Mouse (Mus musculus) left cerebral cortex, postnatal 10 days (tissue): Measurements from ENCODE around the gene Slc25a43. TPM values are rescaled to one million over a fixed set of nuclear protein-coding genes. Genes with fewer than 3 reads are reported as not detected.
A peak's percentile ranks its signal among the peaks of the same experiment; 100 is the strongest.

Experiments
- DNase-seq, 2 experiments: peaks; one replicate each; pipeline ENCODE4 v3.0.0; 2021 to 2022; ENCODE audit warnings: low spot score in 2 of 2, mixed read lengths in 1 of 2; ENCODE audit errors: extremely low spot score in 1 of 2
- intact Hi-C: fragments of 180-260 bp; cut with DNase I; formaldehyde crosslinking; loops from one replicate; pipeline ENCODE4 v1.15.1; 2025
- total RNA-seq, 2 experiments: library from RNA; stranded (reverse); gene quantifications; 2 replicates each; pipeline ENCODE4 v1.2.3; 2021

Gene Slc25a43
- total RNA-seq, 2 experiments from 2014 or later, result not detected

DNA sequence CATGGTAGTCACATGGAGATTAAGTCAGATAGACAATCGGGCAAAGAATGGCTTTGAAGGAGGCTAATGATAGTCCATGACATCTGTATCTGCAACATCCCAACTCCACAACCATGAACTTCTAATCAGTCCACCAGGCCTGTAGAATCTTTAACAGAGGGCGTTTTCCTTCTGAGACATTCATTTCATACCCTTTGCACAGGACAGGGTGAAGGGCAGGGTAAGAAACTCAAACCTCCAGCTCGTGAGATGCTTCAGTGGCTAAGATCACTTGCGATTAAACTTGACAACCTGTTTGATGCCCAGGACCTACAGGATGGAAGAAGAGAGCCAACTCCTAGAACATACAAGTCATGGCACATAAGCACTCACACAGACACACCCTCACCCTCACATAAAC, 71.6 kb downstream of the Slc25a43 start:
- intact Hi-C loops, result loop anchor here (10.0 kb wide), 1 partner anchor 260 kb away; no protein-coding TSS in a partner anchor
- DNase-seq, result no peak

DNA sequence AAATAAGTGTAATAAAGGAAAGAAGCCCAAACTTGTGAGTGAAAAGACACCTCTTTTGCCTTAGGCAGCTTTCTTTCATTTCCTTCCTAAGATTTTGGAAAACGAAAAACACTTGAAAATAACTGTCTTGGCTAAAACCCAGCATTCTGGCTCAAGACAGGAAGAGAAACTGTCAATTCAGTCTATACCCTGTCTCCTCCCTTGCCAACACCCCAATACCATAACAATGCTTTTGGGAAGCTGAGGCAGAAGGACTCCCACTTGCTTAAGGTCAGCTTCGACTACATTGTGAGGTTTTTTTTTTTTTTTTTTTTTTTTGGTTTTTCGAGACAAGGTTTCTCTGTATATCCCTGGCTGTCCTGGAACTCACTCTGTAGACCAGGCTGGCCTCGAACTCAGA, 72.0 kb downstream of the Slc25a43 start:
- DNase-seq, result no peak
- intact Hi-C loops, result loop anchor here (10.0 kb wide), 1 partner anchor 259 kb away; no protein-coding TSS in a partner anchor

DNA sequence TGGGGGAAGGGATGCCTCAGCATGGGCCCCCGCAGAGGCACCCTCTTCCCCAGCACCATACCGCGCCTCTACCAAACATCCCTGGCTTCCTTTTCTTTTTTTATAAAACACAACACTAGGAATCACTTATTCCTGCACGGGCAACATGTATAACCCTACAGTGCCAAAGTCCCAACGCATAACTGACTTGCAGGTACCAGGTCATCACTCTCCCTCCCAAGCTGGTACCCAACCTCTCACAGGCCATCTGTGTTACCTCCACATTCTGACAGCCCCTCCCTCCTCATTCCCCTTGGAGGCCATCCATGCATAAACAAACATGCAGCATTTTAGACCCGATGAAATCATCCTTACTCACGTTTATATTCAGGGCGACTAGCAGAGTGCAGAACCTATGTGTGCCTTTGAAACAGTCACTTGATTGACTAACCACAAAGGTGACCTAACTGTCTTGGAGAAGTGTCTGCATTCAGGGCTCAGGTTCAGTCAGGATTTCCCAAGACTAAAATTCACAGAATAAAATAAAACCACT, 73.0 kb downstream of the Slc25a43 start:
- no peak for DNase-seq
- intact Hi-C loops, result loop anchor here (10.0 kb wide), 1 partner anchor 258 kb away; no protein-coding TSS in a partner anchor

DNA sequence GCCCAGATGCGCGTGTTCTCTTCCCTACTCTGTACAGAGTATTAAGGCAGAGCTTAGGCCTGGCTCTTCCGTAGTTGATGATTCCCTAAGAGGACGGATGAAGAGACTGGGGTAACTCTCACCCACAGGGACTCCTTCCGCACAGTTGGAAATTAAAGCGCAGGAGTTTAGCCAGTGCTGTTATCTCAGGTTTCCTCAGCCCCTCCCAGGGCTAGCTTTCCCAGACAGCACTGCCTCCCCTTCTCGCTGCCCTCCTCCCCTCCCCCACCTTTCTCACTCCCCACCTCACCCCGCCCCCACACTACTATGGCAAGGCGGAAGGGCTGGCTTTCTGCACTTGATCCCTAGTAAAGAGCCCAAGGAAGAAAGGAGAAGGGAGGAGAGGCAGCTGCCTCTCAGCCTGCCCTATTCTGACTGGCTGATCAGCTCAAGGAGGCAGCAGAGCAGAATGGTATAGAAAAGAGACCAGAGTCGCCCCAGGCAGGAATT, 73.5 kb downstream of the Slc25a43 start:
- DNase-seq, result no peak
- intact Hi-C loops, result loop anchor here (10.0 kb wide), 1 partner anchor 258 kb away; no protein-coding TSS in a partner anchor

DNA sequence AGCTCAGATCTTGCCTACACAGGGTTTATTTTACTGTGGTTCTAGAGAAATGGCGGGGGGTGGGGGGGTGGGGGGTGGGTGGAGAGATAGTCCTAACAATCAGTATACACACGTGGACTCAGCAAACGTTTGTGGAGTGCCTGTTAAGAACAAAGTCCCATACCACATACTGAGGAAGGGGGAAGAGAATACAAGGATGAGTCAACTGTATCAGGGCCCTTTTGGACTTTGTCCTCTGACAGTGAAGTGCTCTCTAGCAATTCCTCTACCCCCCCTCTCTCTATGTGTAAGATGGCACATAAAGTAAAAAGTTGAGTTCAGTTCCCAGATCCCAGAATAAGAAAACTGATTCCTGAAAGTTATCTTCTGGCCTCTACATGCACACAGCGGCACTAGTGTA, 76.1 kb downstream of the Slc25a43 start:
- no peak for DNase-seq
- intact Hi-C loops, result loop anchor here (10.0 kb wide), 1 partner anchor 255 kb away; no protein-coding TSS in a partner anchor

DNA sequence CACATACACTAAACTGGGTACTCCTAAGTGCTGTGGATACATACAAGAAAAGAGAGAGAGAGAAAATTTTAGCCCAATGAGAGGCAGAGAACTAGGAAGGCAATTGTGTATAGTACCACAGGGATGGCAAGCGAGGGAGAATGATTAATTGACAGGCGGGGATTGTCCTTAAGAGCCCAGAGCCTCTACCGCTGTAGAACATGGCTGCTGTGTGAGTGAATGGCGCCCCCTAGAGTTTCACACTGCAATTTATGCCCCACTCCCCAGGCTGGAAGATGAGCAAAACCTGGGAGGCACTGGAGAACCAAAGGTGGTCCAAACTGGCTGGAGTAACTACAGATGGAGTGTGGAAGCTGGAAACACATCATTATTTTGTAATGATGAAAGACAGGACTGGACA, 76.7 kb downstream of the Slc25a43 start:
- DNase-seq, result peak in 1 of 2 experiments; percentile 26

DNA sequence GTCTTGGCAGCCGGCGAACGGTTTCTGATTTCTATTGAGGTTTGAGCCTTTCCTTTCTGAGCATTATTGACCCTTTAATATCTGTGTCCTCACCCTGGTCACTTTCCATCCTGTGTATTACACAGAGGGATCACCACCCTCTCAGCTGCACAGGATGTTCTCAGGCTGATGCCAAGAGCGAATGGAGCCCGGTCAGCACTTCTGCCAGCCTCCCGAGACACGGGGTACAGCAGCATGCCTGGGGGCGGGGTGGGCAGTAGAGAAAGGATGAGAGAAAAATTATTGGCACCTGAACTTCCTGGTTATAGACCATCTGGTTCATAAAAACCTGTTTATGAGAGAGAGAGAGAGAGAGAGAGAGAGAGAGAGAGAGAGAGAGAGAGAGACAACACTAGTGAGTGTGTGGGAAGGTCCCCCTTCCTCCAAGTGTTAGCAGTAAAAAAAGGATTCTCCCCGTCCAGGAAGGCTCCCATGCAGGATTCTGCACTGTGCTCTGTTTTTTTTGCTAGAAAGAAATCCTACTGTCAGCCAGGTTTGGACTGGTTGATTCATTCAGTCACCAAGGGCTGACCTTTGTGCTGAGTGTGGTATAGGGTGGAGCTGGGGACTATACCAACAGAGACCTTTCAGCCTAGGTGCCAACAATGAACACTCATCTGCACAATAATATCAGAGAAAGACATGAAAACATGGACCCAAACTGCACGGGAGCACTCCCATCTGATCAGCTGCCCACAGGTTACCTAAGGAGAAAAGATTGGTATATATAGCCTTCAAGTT, 80.7 kb downstream of the Slc25a43 start:
- DNase-seq, result no peak
- intact Hi-C loops, result no loop called here

More for the DNA sequence above, 76.7 kb downstream of the Slc25a43 start:
- intact Hi-C loops, result no loop called here

DNA sequence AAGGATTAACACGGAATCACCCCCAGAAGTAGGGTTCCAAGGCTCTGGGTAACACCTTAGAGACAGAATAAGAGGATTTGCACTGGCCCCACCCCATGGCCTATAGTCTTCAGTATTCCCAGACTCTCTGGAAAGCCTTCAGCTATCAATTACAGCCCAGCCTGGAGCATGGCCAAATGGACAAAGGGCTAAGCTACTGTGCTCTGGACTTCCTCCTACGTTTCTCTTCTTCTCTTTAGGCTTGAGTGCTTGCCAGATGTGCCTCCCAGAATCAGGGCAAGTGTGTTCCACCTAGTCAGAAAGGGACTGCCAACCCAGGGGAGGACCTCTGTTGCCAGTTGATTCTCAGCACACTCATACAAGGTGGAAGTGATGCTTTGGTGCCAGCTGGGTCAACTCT, 81.6 kb downstream of the Slc25a43 start:
- no peak for DNase-seq
- intact Hi-C loops, result no loop called here

Other genes starting within 250 kb of the Slc25a43 start
- 100 to 1,000 TPM; 327 to 343 TPM for gene Pgrmc1, start 145.5 kb upstream of the Slc25a43 start, total RNA-seq
- gene Akap17b, start 98.3 kb upstream of the Slc25a43 start, total RNA-seq, result 10 to 100 TPM in 1 of 2 experiments, 1 to 10 TPM in 1; 8.1 to 10.2 TPM
- gene Slc25a5, start 52.0 kb downstream of the Slc25a43 start, total RNA-seq, result 100 to 1,000 TPM; 328 to 349 TPM
- 10 to 100 TPM; 61.7 to 63.9 TPM for gene Ube2a, start 130.2 kb downstream of the Slc25a43 start, total RNA-seq
- 10 to 100 TPM; 30.2 to 32.3 TPM for gene C330007P06Rik, start 130.5 kb downstream of the Slc25a43 start, total RNA-seq
- 10 to 100 TPM; 30.8 to 31.0 TPM for gene Nkrf, start 159.2 kb downstream of the Slc25a43 start, total RNA-seq
- gene Sept6, start 248.1 kb downstream of the Slc25a43 start, total RNA-seq, result 10 to 100 TPM; 90.7 to 91.8 TPM